Mouse (Mus musculus): ENCODE results near the gene Tcf3. TPM values are rescaled to one million over a fixed set of nuclear protein-coding genes. Genes with fewer than 3 reads are reported as not detected.

Gene Tcf3
- total and polyA plus RNA-seq, 3 experiments, result 146 to 223 (median 207) TPM

- H3K4me3 ChIP-seq (replicated peaks in 1 of 3; ENCODE audit: low read depth in 2 of 3, low read length in 2 of 3, poor library complexity in 1 of 3), result peak overlapping the region; percentile 61 to 78 (median 63)
- H3K27me3 ChIP-seq (replicated peaks), result no peaks in the 10 kb centered on the region
- peak; percentile 94 for TF ChIP-seq NRF1 (IDR thresholded peaks at IDR 0.05; ENCODE audit: low read depth, low read length)
- no peak for TF ChIP-seq JUN (IDR thresholded peaks at IDR 0.05; ENCODE audit: insufficient read depth, low read depth, low read length)
- TF ChIP-seq UBTF (IDR thresholded peaks at IDR 0.05; ENCODE audit: low read depth, low read length), result 0 out of 2 replicates have a peak, but pooled peaks have one; percentile 45
- no peak for TF ChIP-seq GABPA (IDR thresholded peaks at IDR 0.05; ENCODE audit: insufficient replicate concordance, low read depth, low read length)
- no peak for TF ChIP-seq SMC3 (IDR thresholded peaks at IDR 0.05; ENCODE audit: low read depth, low read length)
- TF ChIP-seq PAX5 (IDR thresholded peaks at IDR 0.05; ENCODE audit: low read length), result no peak
- no peak for TF ChIP-seq MAZ (IDR thresholded peaks at IDR 0.05; ENCODE audit: low read depth, low read length)
- TF ChIP-seq POLR2AphosphoS2 (IDR thresholded peaks at IDR 0.05; ENCODE audit: low read depth, low read length), result no peak; the same call in 1 of the 2 replicates
- no peak for TF ChIP-seq KAT2A (IDR thresholded peaks at IDR 0.05; ENCODE audit: insufficient replicate concordance, low read length)
- TF ChIP-seq USF1 (IDR thresholded peaks at IDR 0.05; ENCODE audit: low read depth, low read length), result no peak
- peak; percentile 36 for TF ChIP-seq SIN3A (IDR thresholded peaks at IDR 0.05; ENCODE audit: low read length)
- no peak; the same call in 1 of the 2 replicates for TF ChIP-seq ETS1 (conservative IDR thresholded peaks at IDR 0.05; ENCODE audit: low read depth, low read length)
- peak; percentile 95 for TF ChIP-seq MAX (IDR thresholded peaks at IDR 0.05; ENCODE audit: low read length)
- TF ChIP-seq TCF12 (IDR thresholded peaks at IDR 0.05; ENCODE audit: low read depth, low read length), result peak; percentile 81
- no peak for TF ChIP-seq IRF4 (IDR thresholded peaks at IDR 0.05; ENCODE audit: low read depth, low read length)
- peak; percentile 83 for TF ChIP-seq NELFE (IDR thresholded peaks at IDR 0.05; ENCODE audit: low read depth, low read length)
- TF ChIP-seq ZKSCAN1 (IDR thresholded peaks at IDR 0.05; ENCODE audit: borderline replicate concordance, low read depth, low read length), result no peak
- TF ChIP-seq ZMIZ1 (IDR thresholded peaks at IDR 0.05; ENCODE audit: low read depth, low read length), result peak; percentile 76; the same call in 1 of the 2 replicates
- no peak for TF ChIP-seq USF2 (conservative IDR thresholded peaks at IDR 0.05; ENCODE audit: low read depth, low read length)
- peak in 1 of 2 experiments; percentile 10; a peak in 1 of 4 replicates for TF ChIP-seq CTCF (conservative IDR thresholded peaks at IDR 0.05 in 1 of 2, IDR thresholded peaks at IDR 0.05 in 1 of 2; ENCODE audit: low read depth in 2 of 2, low read length in 2 of 2)
- TF ChIP-seq ZNF384 (IDR thresholded peaks at IDR 0.05; ENCODE audit: low read depth, low read length), result no peak
- no peak for TF ChIP-seq EP300 (IDR thresholded peaks at IDR 0.05; ENCODE audit: low read length)
- no peak for TF ChIP-seq ZC3H11A (IDR thresholded peaks at IDR 0.05; ENCODE audit: low read depth, low read length)
- no peak for TF ChIP-seq RCOR1 (conservative IDR thresholded peaks at IDR 0.05; ENCODE audit: low read depth, low read length)
- no peak for TF ChIP-seq E2F4 (IDR thresholded peaks at IDR 0.05; ENCODE audit: insufficient replicate concordance, low read depth, low read length)
- TF ChIP-seq MYC (IDR thresholded peaks at IDR 0.05; ENCODE audit: low read depth, low read length), result peak; percentile 92
- TF ChIP-seq MXI1 (IDR thresholded peaks at IDR 0.05; ENCODE audit: low read depth, low read length), result peak; percentile 91
- TF ChIP-seq HCFC1 (IDR thresholded peaks at IDR 0.05; ENCODE audit: low read depth, low read length), result peak; percentile 51
- TF ChIP-seq RAD21 (IDR thresholded peaks at IDR 0.05; ENCODE audit: low read depth, low read length), result no peak
- TF ChIP-seq BHLHE40 (IDR thresholded peaks at IDR 0.05; ENCODE audit: low read depth, low read length), result peak; percentile 93
- no peak for TF ChIP-seq MEF2A (IDR thresholded peaks at IDR 0.05; ENCODE audit: borderline replicate concordance, low read depth, low read length)
- no peak for TF ChIP-seq JUND (conservative IDR thresholded peaks at IDR 0.05; ENCODE audit: low read depth, low read length)
- peak; percentile 85 for TF ChIP-seq POLR2A (IDR thresholded peaks at IDR 0.05; ENCODE audit: low read depth, low read length)
- no peak for TF ChIP-seq MAFK (IDR thresholded peaks at IDR 0.05; ENCODE audit: insufficient replicate concordance, low read length)
- TF ChIP-seq TBP (conservative IDR thresholded peaks at IDR 0.05; ENCODE audit: low read depth, low read length), result 0 out of 2 replicates have a peak, but pooled peaks have one; percentile 44
- TF ChIP-seq CHD1 (IDR thresholded peaks at IDR 0.05; ENCODE audit: low read depth, low read length), result no peak
- TF ChIP-seq ELF1 (IDR thresholded peaks at IDR 0.05; ENCODE audit: low read depth, low read length), result no peak; the same call in 1 of the 2 replicates
- TF ChIP-seq CHD2 (IDR thresholded peaks at IDR 0.05; ENCODE audit: low read length), result no peak; the same call in 1 of the 2 replicates
- dilution Hi-C loops (cut with MboI; ENCODE audit: extremely low pct_ligation_motif_present, extremely low pct_unique_long_range_greater_than_20kb, low sequenced_read_pairs) (no loop called here), in situ Hi-C loops (cut with MboI; ENCODE audit: low pct_ligation_motif_present, low pct_unique_long_range_greater_than_20kb, low sequenced_read_pairs) (no loop called here)
- H3K27ac ChIP-seq (ENCODE audit: insufficient read depth, low read depth), result peak overlapping the region; percentile 92
- peaks cover 18% of the 10 kb centered on the region for H3K79me2 ChIP-seq (replicated peaks; ENCODE audit: control insufficient read depth, extremely low read depth, insufficient read depth, poor library complexity, severe bottlenecking)
- peak overlapping the region; percentile 96 for H3K9ac ChIP-seq (ENCODE audit: insufficient read depth, low read depth)
- H3K4me1 ChIP-seq (ENCODE audit: control insufficient read depth in 1 of 2, insufficient read depth in 2 of 2), result peaks cover 18 to 47% of the 10 kb centered on the region in 2 experiments
- peak overlapping the region; percentile 68 for H3K4me2 ChIP-seq (ENCODE audit: insufficient read depth, low read depth, poor library complexity, severe bottlenecking)
- DNase-seq (ENCODE audit: extremely low read depth), result peak; percentile 97
- peaks cover 44 to 56% of the 10 kb centered on the region in 2 experiments for H3K36me3 ChIP-seq (replicated peaks in 1 of 2; ENCODE audit: control insufficient read depth in 1 of 2, insufficient read depth in 1 of 2, low read length in 1 of 2)
- H3K9me3 ChIP-seq (replicated peaks; ENCODE audit: low read length), result peaks cover 7% of the 10 kb centered on the region
Observed at GRCm38 (mm10) chr10:80398719-80399190, 34.7 kb downstream of the Tcf3 start.

All from CH12.LX (cell line).